32 mouse cellular contexts compared by ENCODE assay signal in genomic region chr2:115659712-115660111, GRCm38 (mm10).
DNase-seq lines count a peak whose midpoint lies in the region; ATAC-seq lines count a peak whose summit lies in the region.
"Had no signal": no experiment of that assay in that cellular context is flagged by ENCODE, and none has a peak within 500 bp of the region (broad histone marks: within the 10 kb centered on the region; RNA-seq: fewer than 3 reads in every experiment).

No protein-coding gene starts in this region.

- H3K4me1 ChIP-seq in forebrain, embryonic 11.5 days (replicated peaks; ENCODE audit: control insufficient read depth, insufficient read depth, low read length), result peaks cover 13% of the 10 kb centered on the region; the same call in 1 of the 2 replicates
- peaks cover 49% of the 10 kb centered on the region for H3K4me1 ChIP-seq in forebrain, embryonic 10.5 days
- peaks cover 7% of the 10 kb centered on the region; the same call in 1 of the 2 replicates for H3K4me1 ChIP-seq in kidney, embryonic 14.5 days (ENCODE audit: control insufficient read depth, insufficient read depth, low read length)
- H3K4me1 ChIP-seq in kidney, embryonic 15.5 days, result peaks cover 29% of the 10 kb centered on the region
- peaks cover 42% of the 10 kb centered on the region for H3K4me1 ChIP-seq in forebrain, embryonic 15.5 days
- H3K4me1 ChIP-seq: liver, embryonic 12.5 days had no signal

- H3K27ac ChIP-seq in forebrain, embryonic 11.5 days (ENCODE audit: low read depth, low read length), result peak overlapping the region; percentile 25; the same call in 1 of the 2 replicates
- H3K27ac ChIP-seq in forebrain, embryonic 10.5 days, result no peak overlapping the region
- peak overlapping the region; percentile 30; the same call in 1 of the 2 replicates for H3K27ac ChIP-seq in kidney, embryonic 14.5 days (ENCODE audit: low read depth, low read length)
- no peak overlapping the region for H3K27ac ChIP-seq in kidney, embryonic 15.5 days
- H3K27ac ChIP-seq in forebrain, embryonic 15.5 days (replicated peaks), result peak overlapping the region; percentile 83
- H3K27ac ChIP-seq: layer of hippocampus, adult 2 months; liver, embryonic 12.5 days; midbrain, embryonic 12.5 days; stomach, postnatal 0 days had no signal

- no peaks in the 10 kb centered on the region for H3K36me3 ChIP-seq in forebrain, embryonic 11.5 days (ENCODE audit: control insufficient read depth, insufficient read depth, low read length)
- no peaks in the 10 kb centered on the region; the same call in 1 of the 2 replicates for H3K36me3 ChIP-seq in forebrain, embryonic 10.5 days (replicated peaks)
- no peaks in the 10 kb centered on the region for H3K36me3 ChIP-seq in kidney, embryonic 14.5 days (ENCODE audit: control insufficient read depth, insufficient read depth, low read length)
- no peaks in the 10 kb centered on the region for H3K36me3 ChIP-seq in kidney, embryonic 15.5 days
- H3K36me3 ChIP-seq in forebrain, embryonic 15.5 days, result no peaks in the 10 kb centered on the region
- H3K36me3 ChIP-seq: liver, embryonic 12.5 days; midbrain, embryonic 12.5 days had no signal

- H3K9me3 ChIP-seq in forebrain, embryonic 11.5 days (ENCODE audit: control insufficient read depth, low read length), result no peaks in the 10 kb centered on the region
- no peaks in the 10 kb centered on the region for H3K9me3 ChIP-seq in forebrain, embryonic 10.5 days
- H3K9me3 ChIP-seq in kidney, embryonic 14.5 days (ENCODE audit: control insufficient read depth, low read length), result no peaks in the 10 kb centered on the region
- no peaks in the 10 kb centered on the region for H3K9me3 ChIP-seq in kidney, embryonic 15.5 days (replicated peaks)
- no peaks in the 10 kb centered on the region for H3K9me3 ChIP-seq in forebrain, embryonic 15.5 days
- H3K9me3 ChIP-seq: heart, embryonic 12.5 days; liver, embryonic 12.5 days; midbrain, embryonic 12.5 days had no signal

- H3K27me3 ChIP-seq in forebrain, embryonic 11.5 days (ENCODE audit: control insufficient read depth, insufficient read depth, low read length), result no peaks in the 10 kb centered on the region
- no peaks in the 10 kb centered on the region for H3K27me3 ChIP-seq in forebrain, embryonic 10.5 days (ENCODE audit: poor library complexity, severe bottlenecking)
- no peaks in the 10 kb centered on the region for H3K27me3 ChIP-seq in kidney, embryonic 14.5 days (ENCODE audit: control insufficient read depth, insufficient read depth, low read length)
- H3K27me3 ChIP-seq in kidney, embryonic 15.5 days, result no peaks in the 10 kb centered on the region
- H3K27me3 ChIP-seq in forebrain, embryonic 15.5 days, result no peaks in the 10 kb centered on the region
- H3K27me3 ChIP-seq: CH12.LX; heart, embryonic 12.5 days; liver, embryonic 12.5 days; midbrain, embryonic 12.5 days had no signal

- no peak overlapping the region for H3K4me3 ChIP-seq in forebrain, embryonic 11.5 days (ENCODE audit: low read depth, low read length)
- H3K4me3 ChIP-seq in forebrain, embryonic 10.5 days, result no peak overlapping the region
- H3K4me3 ChIP-seq in kidney, embryonic 14.5 days (ENCODE audit: low read length), result no peak overlapping the region
- H3K4me3 ChIP-seq in kidney, embryonic 15.5 days (replicated peaks), result no peak overlapping the region
- H3K4me3 ChIP-seq in forebrain, embryonic 15.5 days, result no peak overlapping the region
- H3K4me3 ChIP-seq: erythroblast, embryonic 14.5 days; heart, embryonic 12.5 days; layer of hippocampus, adult 2 months; liver, embryonic 12.5 days; midbrain, embryonic 12.5 days had no signal

- no peak overlapping the region for H3K4me2 ChIP-seq in forebrain, embryonic 11.5 days (ENCODE audit: low read depth, low read length, severe bottlenecking)
- no peak overlapping the region for H3K4me2 ChIP-seq in kidney, embryonic 14.5 days (replicated peaks; ENCODE audit: low read depth, low read length)
- no peak overlapping the region for H3K4me2 ChIP-seq in kidney, embryonic 15.5 days
- H3K4me2 ChIP-seq in forebrain, embryonic 15.5 days (replicated peaks), result no peak overlapping the region
- H3K4me2 ChIP-seq: heart, embryonic 12.5 days; liver, embryonic 12.5 days; midbrain, embryonic 12.5 days had no signal

- H3K9ac ChIP-seq in forebrain, embryonic 11.5 days (ENCODE audit: low read length), result no peak overlapping the region
- no peak overlapping the region for H3K9ac ChIP-seq in kidney, embryonic 14.5 days (ENCODE audit: low read depth, low read length)
- no peak overlapping the region for H3K9ac ChIP-seq in kidney, embryonic 15.5 days
- no peak overlapping the region for H3K9ac ChIP-seq in forebrain, embryonic 15.5 days (replicated peaks)
- H3K9ac ChIP-seq: heart, embryonic 12.5 days; liver, embryonic 12.5 days; liver, postnatal 0 days; midbrain, embryonic 12.5 days had no signal

- peak; percentile 53 for ATAC-seq in forebrain, embryonic 11.5 days (replicated peaks; ENCODE audit: low FRiP score)
- ATAC-seq in kidney, embryonic 14.5 days (ENCODE audit: low FRiP score, low TSS enrichment), result no peak
- no peak for ATAC-seq in kidney, embryonic 15.5 days (replicated peaks; ENCODE audit: low FRiP score)
- ATAC-seq in forebrain, embryonic 15.5 days (replicated peaks), result peak; percentile 64
- ATAC-seq: activated CD4-positive, CD25-positive, alpha-beta regulatory T cell, adult 4 months; inflammation-experienced regulatory T-cells, adult 6 months; liver, embryonic 12.5 days; liver, postnatal 0 days had no signal

- no peak for DNase-seq in forebrain, embryonic 11.5 days (ENCODE audit: low spot score)
- no peak for DNase-seq in forebrain, embryonic 10.5 days (ENCODE audit: extremely low spot score, low spot score)
- DNase-seq in brain, adult 2 months (ENCODE audit: low read depth, low spot score), result peak; percentile 8
- no peak for DNase-seq in cerebellum, postnatal 25 days
- DNase-seq in layer of hippocampus, postnatal 25 days (ENCODE audit: extremely low spot score in 1 of 2, low spot score in 1 of 2), result no peak
- DNase-seq: adrenal gland, adult 8-10 months; cerebellum, adult 11-12 months; cerebellum, postnatal 10 days; gastrocnemius, postnatal 14 days; heart, adult 18-20 months; heart, postnatal 4 days; kidney, adult 11 months; kidney, postnatal 36 days; layer of hippocampus, postnatal 36 days; left cerebral cortex, postnatal 4 days; liver, postnatal 0 days; lung, postnatal 36 days; spleen, adult 18-20 months; thymus, adult 18-20 months; thymus, postnatal 25 days had no signal

- 55% methylated on average over 8 of the region's 8 CpGs for WGBS in forebrain, embryonic 11.5 days
- WGBS in forebrain, embryonic 10.5 days, result 77% methylated on average over 8 of the region's 8 CpGs
- WGBS in kidney, embryonic 14.5 days, result 68% methylated on average over 8 of the region's 8 CpGs
- WGBS in kidney, embryonic 15.5 days, result 60% methylated on average over 8 of the region's 8 CpGs
- WGBS in forebrain, embryonic 15.5 days, result 16% methylated on average over 8 of the region's 8 CpGs

Comparison
In these comparisons a context has a peak if more than half of its experiments do, and no peak if none do; other contexts are left out.
1. H3K27ac ChIP-seq: peak in forebrain, embryonic 11.5 days (single experiment), kidney, embryonic 14.5 days (single experiment) and forebrain, embryonic 15.5 days (single experiment); none in forebrain, embryonic 10.5 days (single experiment) and kidney, embryonic 15.5 days (single experiment).
2. ATAC-seq: peak in forebrain, embryonic 11.5 days (single experiment) and forebrain, embryonic 15.5 days (single experiment); none in kidney, embryonic 14.5 days (single experiment) and kidney, embryonic 15.5 days (single experiment).